Mouse (Mus musculus): ENCODE measurements around the gene Olfr311. TPM values are rescaled to one million over a fixed set of nuclear protein-coding genes. Genes with fewer than 3 reads are reported as not detected.
"Not testable (repeated sequence)": the region's sequence is repeated elsewhere in the genome, so short reads cannot be mapped to it uniquely, and the experiment has no call there.

Gene Olfr311
- total and polyA plus RNA-seq, 3 experiments, result not detected

DNA sequence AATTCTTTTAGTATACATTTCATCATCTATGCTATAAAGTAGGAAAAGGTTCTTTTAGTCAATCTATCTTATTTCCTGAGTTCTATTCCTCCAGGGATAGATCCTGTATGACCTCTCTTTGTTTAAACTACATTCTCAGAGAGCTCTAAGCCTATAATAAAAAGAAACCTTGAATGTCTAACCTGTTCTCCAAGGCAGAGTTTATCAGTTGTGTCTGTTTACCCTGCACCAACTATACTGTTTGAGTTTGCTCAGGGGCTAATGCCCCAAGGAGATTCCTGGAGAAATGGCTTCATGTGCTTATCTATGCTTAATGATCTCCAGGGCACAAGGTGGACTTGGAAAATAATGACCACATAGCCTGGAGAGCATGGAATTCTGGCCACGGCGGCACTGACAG is 34.7 kb upstream of the Olfr311 start:
- Histone ChIP-seq H3K36me3 (ENCODE audit: control insufficient read depth in 1 of 2, insufficient read depth in 2 of 2, low read length in 2 of 2) (no peaks in the 10 kb centered on the region), H3K27me3 (ENCODE audit: control insufficient read depth in 1 of 2, insufficient read depth in 2 of 2, low read length in 2 of 2) (peaks cover 0 to 10% of the 10 kb centered on the region in 2 experiments)
- no peak for TF ChIP-seq POLR2AphosphoS2 (IDR thresholded peaks at IDR 0.05; ENCODE audit: low read length)
- no peak for TF ChIP-seq BHLHE40 (IDR thresholded peaks at IDR 0.05; ENCODE audit: borderline replicate concordance, low read depth, low read length)
- TF ChIP-seq POLR2AphosphoS5 (IDR thresholded peaks at IDR 0.05; ENCODE audit: borderline replicate concordance, low read depth, low read length), result no peak
- no peak for TF ChIP-seq EP300 (IDR thresholded peaks at IDR 0.05; ENCODE audit: low read depth in 1 of 2, low read length in 2 of 2)
- no peak for TF ChIP-seq MAX (IDR thresholded peaks at IDR 0.05; ENCODE audit: low read length)

DNA sequence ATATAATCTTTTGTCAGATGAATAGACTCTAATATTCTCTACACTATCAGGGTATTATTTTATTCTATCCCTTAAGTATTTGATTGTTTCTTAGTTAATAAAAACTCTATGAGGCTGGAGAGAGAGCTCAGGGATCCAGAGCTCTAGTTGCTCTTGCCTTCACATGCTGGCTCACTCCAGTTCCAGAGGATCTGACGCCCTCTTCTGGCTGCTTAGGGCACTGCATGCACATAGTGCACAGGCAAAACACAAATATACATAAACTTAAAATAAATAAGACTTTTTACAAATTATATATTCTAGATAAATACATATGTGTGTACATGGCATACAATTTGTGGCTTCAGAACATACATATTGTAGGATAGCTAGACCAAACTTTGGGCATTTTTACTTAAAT is 27.1 kb upstream of the Olfr311 start:
- no peaks in the 10 kb centered on the region for H3K9me3 ChIP-seq (replicated peaks; ENCODE audit: insufficient read depth, low read length)
- peak; percentile 31 for DNase-seq (ENCODE audit: low read depth, low spot score)

More for the DNA sequence above, 34.7 kb upstream of the Olfr311 start:
- no peak for DNase-seq (ENCODE audit: low read depth, low spot score)
- H3K79me2 ChIP-seq (ENCODE audit: control insufficient read depth, insufficient read depth, low read length, poor library complexity), result no peaks in the 10 kb centered on the region
- H3K9me3 ChIP-seq (replicated peaks; ENCODE audit: insufficient read depth, low read length), result no peaks in the 10 kb centered on the region
- no peak overlapping the region for H3K27ac ChIP-seq (ENCODE audit: control insufficient read depth, low read depth, low read length)
- no peaks in the 10 kb centered on the region for H3K4me1 ChIP-seq (ENCODE audit: control insufficient read depth in 1 of 2, insufficient read depth in 2 of 2, low read length in 2 of 2)
- no peak overlapping the region for H3K4me3 ChIP-seq (ENCODE audit: control insufficient read depth in 1 of 2, insufficient read depth in 1 of 2, low read depth in 2 of 2, low read length in 2 of 2)
- no peak overlapping the region for H3K9ac ChIP-seq (ENCODE audit: control insufficient read depth, low read depth, low read length, poor library complexity, severe bottlenecking)

DNA sequence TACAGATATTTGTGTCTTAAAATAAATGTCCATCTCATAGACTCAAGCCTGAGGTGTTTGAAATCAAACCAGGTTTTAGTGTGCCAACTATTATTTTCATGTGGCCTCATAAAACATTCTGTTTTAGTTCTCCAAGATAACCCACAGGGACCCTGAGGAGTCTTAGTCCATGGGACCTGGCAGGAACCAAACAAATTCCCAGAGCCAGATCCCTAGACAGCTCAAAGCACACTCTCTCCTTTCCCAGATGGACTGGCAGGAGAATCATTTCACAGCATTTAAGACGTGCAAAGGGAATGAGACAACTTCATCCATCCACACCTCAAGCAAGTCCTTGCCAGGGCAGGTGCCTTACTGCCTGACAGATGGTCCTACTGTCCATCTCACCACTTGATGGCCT is 24.4 kb upstream of the Olfr311 start, which contains the start of gene Olfr313:
TSS of gene Olfr313 (plus strand) at position 301 of the 400 bp plus-strand sequence.
- H3K27me3 ChIP-seq (ENCODE audit: control insufficient read depth in 1 of 2, insufficient read depth in 2 of 2, low read length in 2 of 2), result peaks cover 7 to 12% of the 10 kb centered on the region in 2 experiments
- H3K9ac ChIP-seq (ENCODE audit: control insufficient read depth, low read depth, low read length, poor library complexity, severe bottlenecking); H3K9me3 ChIP-seq (replicated peaks; ENCODE audit: insufficient read depth, low read length); H3K4me3 ChIP-seq (ENCODE audit: control insufficient read depth in 1 of 2, insufficient read depth in 1 of 2, low read depth in 2 of 2, low read length in 2 of 2); H3K36me3 ChIP-seq (ENCODE audit: control insufficient read depth in 1 of 2, insufficient read depth in 2 of 2, low read length in 2 of 2); H3K27ac ChIP-seq (ENCODE audit: control insufficient read depth, low read depth, low read length); H3K4me1 ChIP-seq (ENCODE audit: control insufficient read depth in 1 of 2, insufficient read depth in 2 of 2, low read length in 2 of 2); DNase-seq (ENCODE audit: low read depth, low spot score); H3K79me2 ChIP-seq (ENCODE audit: control insufficient read depth, insufficient read depth, low read length, poor library complexity): not testable (repeated sequence)

More for the DNA sequence above, 27.1 kb upstream of the Olfr311 start:
- H3K9ac ChIP-seq (ENCODE audit: control insufficient read depth, low read depth, low read length, poor library complexity, severe bottlenecking), result no peak overlapping the region
- H3K36me3 ChIP-seq (ENCODE audit: control insufficient read depth in 1 of 2, insufficient read depth in 2 of 2, low read length in 2 of 2), result no peaks in the 10 kb centered on the region
- TF ChIP-seq TCF12 (IDR thresholded peaks at IDR 0.05; ENCODE audit: low read depth, low read length) (no peak), ZC3H11A (IDR thresholded peaks at IDR 0.05; ENCODE audit: low read depth, low read length) (no peak), TBP (IDR thresholded peaks at IDR 0.05; ENCODE audit: low read depth, low read length) (no peak), TAL1 (IDR thresholded peaks at IDR 0.05; ENCODE audit: low read length) (no peak), SMC3 (IDR thresholded peaks at IDR 0.05; ENCODE audit: low read depth, low read length) (peak; percentile 39), EP300 (IDR thresholded peaks at IDR 0.05; ENCODE audit: low read depth in 1 of 2, low read length in 2 of 2) (no peak), USF1 (IDR thresholded peaks at IDR 0.05; ENCODE audit: low read depth, low read length) (no peak), CTCF (IDR thresholded peaks at IDR 0.05 in 2 of 3, conservative IDR thresholded peaks at IDR 0.05 in 1 of 3; ENCODE audit: control insufficient read depth in 1 of 3, insufficient read depth in 1 of 3, low read depth in 2 of 3, low read length in 3 of 3, poor library complexity in 1 of 3, severe bottlenecking in 1 of 3) (peak; percentile 49 to 61 (median 50)), NELFE (IDR thresholded peaks at IDR 0.05; ENCODE audit: low read depth, low read length) (no peak), RAD21 (IDR thresholded peaks at IDR 0.05; ENCODE audit: low read depth, low read length) (peak; percentile 31), MYB (IDR thresholded peaks at IDR 0.05; ENCODE audit: low read depth, low read length) (no peak), SIN3A (IDR thresholded peaks at IDR 0.05; ENCODE audit: low read length) (no peak), MAX (IDR thresholded peaks at IDR 0.05; ENCODE audit: low read length) (no peak), UBTF (IDR thresholded peaks at IDR 0.05; ENCODE audit: borderline replicate concordance, insufficient read depth, low read depth, low read length) (no peak)
- no peaks in the 10 kb centered on the region for H3K4me1 ChIP-seq (ENCODE audit: control insufficient read depth in 1 of 2, insufficient read depth in 2 of 2, low read length in 2 of 2)
- peaks cover 7 to 11% of the 10 kb centered on the region in 2 experiments for H3K27me3 ChIP-seq (ENCODE audit: control insufficient read depth in 1 of 2, insufficient read depth in 2 of 2, low read length in 2 of 2)
- no peak overlapping the region for H3K4me3 ChIP-seq (ENCODE audit: control insufficient read depth in 1 of 2, insufficient read depth in 1 of 2, low read depth in 2 of 2, low read length in 2 of 2)
- no peak overlapping the region for H3K27ac ChIP-seq (ENCODE audit: control insufficient read depth, low read depth, low read length)
- no peaks in the 10 kb centered on the region for H3K79me2 ChIP-seq (ENCODE audit: control insufficient read depth, insufficient read depth, low read length, poor library complexity)

Measured in MEL (cell line).